Mouse (Mus musculus) spleen, postnatal 4 days (tissue): ENCODE data around the gene Skp1a.
"Not testable (repeated sequence)": the region's sequence is repeated elsewhere in the genome, so short reads cannot be mapped to it uniquely, and the experiment has no call there.

Experiments
- DNase-seq, 2 experiments: peaks; one replicate each; pipeline ENCODE4 v3.0.0; 2022; ENCODE audit warnings: low spot score in 2 of 2

The Skp1a gene

DNA sequence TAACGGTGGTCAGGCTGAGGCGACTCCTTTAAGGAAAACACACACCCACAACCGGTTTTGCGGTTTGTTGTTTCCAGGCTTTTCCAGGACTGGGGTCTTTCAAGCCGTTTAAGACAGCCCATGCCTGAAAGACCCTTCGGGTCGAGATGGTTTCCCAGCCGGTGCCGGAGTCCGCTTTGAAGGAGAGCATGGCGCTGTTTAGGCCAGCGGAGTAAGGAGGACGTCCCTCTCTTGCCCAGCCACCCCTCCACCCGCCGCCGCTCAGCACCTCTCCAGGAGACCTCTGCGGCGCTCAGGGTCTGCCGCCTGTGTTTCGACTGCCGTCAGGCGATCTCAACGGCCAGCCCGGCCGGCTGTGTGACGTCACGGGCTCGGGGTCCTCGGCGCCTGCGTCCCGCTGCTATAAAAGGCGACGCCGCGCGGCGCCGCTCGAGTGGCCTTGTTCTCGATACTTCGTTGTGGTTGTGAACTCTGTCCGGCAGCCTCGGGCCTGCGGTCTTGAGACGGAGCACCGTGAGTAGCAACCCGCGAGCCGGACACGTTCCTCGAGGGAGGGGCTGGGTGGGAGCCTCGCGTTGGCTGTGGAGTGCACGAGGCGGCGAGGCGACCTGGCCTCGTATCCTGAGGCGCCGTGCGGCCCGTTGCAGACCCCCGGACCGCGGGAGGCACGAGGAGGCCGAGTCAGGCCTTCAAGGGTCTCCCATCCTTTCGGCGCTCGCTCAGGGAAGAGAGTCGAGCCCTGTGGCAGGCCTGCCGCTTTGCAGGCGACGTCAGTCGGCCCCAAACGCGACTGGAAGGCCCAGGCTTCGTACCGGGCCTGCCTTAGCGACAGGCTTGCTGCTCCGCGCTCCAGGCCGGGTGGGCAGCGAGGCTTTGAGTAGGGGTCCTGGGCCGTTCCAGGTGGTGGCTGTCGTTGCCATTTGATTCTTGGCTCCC, at the start of gene Skp1a:
Gene Skp1a (plus strand): TSS at position 390 of the 936 bp plus-strand sequence.
- peak; percentile 95 to 99 for DNase-seq

DNA sequence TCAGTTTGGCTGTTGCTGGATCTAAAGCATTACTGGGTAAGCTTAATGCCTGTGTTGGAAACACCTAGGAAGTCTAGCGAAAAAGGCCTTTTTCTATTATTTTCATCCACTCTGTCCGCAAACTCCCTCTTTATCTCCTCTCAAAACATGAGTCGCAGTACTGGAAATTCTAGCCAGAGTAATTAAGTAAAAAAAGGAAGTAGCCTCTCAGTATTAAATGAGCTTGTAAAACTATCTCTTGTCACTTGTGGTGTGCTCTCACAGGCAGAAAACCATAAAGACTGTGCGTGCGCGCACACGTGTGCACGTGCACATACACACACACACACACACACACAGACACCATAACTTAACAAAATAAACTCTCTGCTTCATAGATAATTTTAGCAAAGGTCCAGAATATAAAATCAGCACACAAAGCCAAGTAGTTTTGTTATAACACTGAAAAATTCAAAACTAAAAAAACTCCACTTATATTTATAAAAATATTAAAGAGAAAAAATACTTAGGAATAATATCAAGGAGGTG, 35.2 kb upstream of the Skp1a start:
- not testable (repeated sequence) for DNase-seq

GRCm38 (mm10) chr11:52213887-52214286, 17.9 kb upstream of the Skp1a start, which contains the start of gene Olfr1371:
Gene Olfr1371, minus strand, starts transcription at chr11:52213987.
- no peak for DNase-seq

GRCm38 (mm10) chr11:52220282-52220681, 11.5 kb upstream of the Skp1a start:
- DNase-seq: peak; percentile 61 to 79

GRCm38 (mm10) chr11:52221921-52222320, 9.9 kb upstream of the Skp1a start:
- not testable (repeated sequence) for DNase-seq

- DNase-seq: no peak
Observed at GRCm38 (mm10) chr11:52222891-52223290, 8.9 kb upstream of the Skp1a start.

GRCm38 (mm10) chr11:52223968-52224682, 7.7 kb upstream of the Skp1a start:
- no peak for DNase-seq

DNA sequence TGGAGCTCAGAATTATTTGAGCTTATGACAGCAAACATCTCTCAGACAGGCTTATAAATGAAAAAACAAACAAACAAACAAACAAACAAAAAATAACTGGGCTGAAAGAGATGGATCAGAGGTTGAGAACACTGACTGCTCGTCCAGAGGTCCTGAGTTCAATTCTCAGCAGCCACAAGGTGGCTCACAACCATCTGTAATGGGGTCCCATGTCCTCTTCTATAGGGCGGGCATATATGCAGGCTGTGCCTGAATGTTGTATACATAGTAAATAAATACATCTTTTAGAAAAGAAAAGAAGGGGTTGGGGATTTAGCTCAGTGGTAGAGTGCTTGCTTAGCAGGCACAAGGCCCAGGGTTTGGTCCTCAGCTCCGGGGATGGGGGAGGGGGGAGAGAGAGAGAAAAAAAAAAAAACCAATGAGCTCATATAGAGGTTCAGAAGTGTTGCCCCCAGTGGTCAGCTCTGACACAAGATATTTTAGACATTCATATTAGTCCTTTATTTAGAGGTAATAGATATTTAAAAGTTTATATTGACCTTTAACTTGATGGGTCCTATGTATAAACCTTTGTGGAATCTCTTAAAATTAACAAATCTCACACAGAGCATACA, 5.7 kb upstream of the Skp1a start:
- no peak for DNase-seq

GRCm38 (mm10) chr11:52227053-52227452, 4.7 kb upstream of the Skp1a start:
- DNase-seq: no peak

GRCm38 (mm10) chr11:52227466-52228226, 4.1 kb upstream of the Skp1a start:
- no peak for DNase-seq

DNA sequence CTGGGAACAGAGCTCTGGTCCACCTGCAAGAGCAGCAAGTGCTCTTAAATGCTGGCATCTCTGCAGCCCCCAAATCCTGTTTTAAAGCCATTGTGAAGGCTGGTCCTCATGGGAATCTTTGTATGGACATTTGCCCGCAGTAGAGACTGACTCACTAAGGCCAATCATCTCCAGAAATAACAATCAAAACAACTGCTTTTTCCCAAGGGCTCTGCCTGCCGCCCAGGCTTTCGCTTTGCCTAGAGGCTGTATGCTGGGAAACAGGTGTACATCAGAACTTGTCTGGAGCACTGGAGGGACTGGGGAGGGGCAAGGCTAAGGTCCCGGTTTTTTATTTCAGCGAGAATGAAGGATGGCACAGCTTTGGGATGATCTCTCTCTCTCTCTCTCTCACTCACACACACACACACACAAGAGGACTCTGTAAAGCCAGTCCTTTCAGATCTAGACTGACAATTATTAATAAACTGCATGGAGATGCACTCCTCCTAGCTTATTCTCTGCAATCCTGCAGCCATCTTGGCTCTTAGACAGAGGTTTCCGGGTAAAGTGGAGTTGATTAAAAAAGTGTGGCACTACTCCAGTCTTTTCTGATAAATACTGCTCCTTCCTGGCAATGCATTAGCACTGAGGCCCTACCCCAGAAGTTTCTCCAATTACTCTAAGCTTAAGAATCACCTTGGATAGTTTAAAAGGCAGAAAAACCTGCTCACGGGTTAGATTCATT, 2.9 kb upstream of the Skp1a start:
- no peak for DNase-seq

DNA sequence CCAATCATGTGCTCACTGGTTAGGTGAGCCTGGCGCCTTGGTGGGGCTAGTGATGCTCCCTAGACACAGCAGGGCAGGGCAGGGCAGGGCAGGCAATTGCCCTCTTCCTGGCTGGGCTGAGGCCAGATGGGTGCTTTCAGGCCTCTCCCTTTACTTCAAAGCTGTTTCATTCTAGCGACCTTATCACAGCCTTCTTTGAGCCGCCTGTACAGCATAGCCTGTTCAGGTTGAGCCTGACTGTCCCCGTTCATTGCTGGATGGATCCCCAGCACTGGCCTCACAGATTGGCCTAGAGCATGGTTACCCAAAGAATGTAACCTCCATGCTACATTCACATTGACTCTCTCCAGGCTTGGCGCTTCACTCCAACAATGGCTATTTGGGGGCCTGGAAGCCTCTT, 1.1 kb upstream of the Skp1a start:
- DNase-seq: peak in 1 of 2 experiments; percentile 61

DNA sequence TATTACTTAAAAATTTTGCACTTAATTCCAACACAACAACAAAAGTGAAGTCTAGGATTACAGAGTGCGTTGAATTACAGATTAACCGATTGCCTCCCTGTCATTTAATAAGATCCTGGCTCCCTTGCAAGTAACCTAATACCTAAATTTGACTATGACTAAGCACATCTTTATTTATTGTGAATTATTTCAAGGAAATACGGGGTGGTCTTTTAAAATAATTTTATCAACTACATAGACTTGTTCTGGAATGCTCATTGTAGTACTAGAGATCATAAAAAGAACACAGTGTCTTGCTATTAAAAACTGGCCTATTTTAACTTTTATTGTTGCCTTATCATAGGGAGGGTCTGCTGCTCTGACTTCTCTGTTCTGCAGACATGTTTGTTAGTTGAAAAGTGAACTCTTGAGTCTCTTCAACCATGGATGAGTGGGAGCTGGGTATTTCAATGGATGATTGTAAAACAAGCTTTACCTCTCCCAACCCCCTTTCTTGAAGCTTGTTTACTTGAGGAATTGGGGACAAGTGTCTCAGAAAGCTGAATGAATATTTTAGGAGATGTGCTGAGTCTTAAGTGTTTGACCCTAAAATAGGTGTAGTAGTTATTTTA, 1.4 kb downstream of the Skp1a start:
- peak in 1 of 2 experiments; percentile 7 for DNase-seq

GRCm38 (mm10) chr11:52233906-52234305, 2.1 kb downstream of the Skp1a start:
- no peak for DNase-seq

- DNase-seq: no peak
Observed at GRCm38 (mm10) chr11:52234509-52234908, 2.7 kb downstream of the Skp1a start.

DNA sequence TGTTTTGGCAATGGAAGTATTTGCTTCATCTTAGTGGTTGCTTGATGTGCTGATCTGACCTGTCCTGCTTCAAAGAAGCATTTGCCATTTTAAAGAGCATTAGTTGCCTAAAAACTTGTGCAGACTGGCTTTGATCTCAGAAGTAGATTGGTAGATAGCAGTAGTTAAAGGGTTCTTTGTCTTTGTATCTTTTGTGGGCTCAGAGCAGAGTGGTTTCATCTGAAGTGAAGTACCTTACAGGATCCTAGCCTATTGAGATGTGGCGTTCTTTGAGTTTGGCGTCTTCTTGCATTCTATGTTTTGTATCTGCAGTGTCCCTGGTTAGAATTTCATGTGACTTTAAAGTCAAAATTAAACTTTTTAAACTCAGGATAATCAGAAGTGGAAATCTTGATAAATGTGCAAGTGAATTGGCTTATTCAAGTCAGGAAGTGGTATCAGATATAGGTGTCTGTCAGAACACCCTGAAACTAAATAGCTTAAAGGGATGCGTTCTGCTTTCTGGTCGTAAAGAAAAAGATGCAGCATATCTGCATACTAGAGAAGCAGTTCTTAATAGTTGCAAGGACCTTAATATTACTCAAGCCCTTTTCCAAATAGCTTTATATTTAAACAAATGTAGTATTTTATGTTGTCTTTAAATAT, 9.2 kb downstream of the Skp1a start:
- no peak for DNase-seq

GRCm38 (mm10) chr11:52249452-52249851, 17.7 kb downstream of the Skp1a start:
- DNase-seq: no peak

DNA sequence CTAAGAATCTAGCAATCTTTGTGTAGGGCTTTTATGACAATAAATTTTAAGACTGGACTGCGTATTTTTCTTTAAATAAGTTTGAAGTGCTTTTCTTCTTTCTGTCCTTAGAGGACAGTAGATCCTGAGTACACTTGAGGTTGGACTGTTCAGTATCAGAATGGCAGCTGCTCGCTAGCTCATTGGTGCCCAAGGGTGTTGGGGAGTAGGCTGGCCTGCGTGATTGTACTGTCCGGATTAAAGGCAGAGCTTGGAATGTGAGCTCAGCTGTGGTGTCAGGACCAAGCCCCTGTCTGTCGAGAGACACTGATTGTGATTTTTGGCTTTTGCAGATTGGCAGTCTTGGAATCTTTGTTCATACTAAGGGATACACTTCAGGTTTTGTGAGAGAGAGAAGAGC, 20.0 kb downstream of the Skp1a start:
- no peak for DNase-seq

DNA sequence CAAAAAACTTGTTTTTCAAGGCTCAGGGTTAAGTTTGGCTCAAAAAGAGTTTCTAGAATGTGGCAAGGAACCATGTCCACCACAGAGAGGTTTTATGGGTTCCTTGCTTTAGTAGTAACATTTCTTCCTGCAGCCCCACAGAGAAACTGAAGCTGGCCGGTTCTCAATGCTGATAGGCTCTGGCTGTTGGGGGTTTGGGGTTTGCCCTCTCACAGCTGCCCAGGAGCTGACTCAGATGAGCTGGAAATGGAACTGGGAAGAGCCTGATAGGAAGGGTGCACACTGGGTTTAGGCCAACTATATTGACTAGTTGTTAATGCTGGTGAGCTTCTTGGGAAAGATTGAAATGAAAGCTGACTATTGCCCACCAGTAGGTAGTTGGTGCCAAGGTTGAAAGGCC, 20.9 kb downstream of the Skp1a start:
- DNase-seq: peak in 1 of 2 experiments; percentile 10
